Comparison of ENCODE assay signal across 13 mouse cellular contexts in the genomic region with DNA sequence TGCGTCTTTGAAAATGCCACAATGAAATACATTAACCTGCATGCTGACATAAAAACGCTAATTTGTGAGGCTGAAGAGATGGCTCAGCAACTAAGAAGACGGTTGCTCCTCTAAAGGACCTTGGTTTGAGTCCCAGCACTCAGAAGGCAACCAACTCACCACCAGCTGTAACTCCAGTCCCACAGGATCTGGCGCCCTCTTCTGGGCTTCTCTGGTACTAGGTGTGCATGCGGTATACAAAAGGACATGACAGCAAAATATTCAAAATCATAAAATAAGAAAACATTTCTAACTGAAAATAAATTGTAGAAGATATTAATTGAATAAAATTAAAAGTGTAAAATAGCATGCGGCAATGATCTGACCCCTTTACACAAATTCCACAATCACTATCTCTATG.
A peak's percentile ranks its signal among the peaks of the same experiment; 100 is the strongest.
DNase-seq lines count a peak whose midpoint lies in the region; ATAC-seq lines count a peak whose summit lies in the region.
"Had no signal": no experiment of that assay in that cellular context is flagged by ENCODE, and none has a peak within 500 bp of the region (broad histone marks: within the 10 kb centered on the region; RNA-seq: fewer than 3 reads in every experiment).

No protein-coding gene starts in this region.

- no peaks in the 10 kb centered on the region for H3K36me3 ChIP-seq in forebrain, embryonic 11.5 days (ENCODE audit: control insufficient read depth, insufficient read depth, low read length)
- H3K36me3 ChIP-seq: embryonic facial prominence, embryonic 13.5 days; hindbrain, embryonic 12.5 days had no signal

- peaks cover 6% of the 10 kb centered on the region; the same call in 1 of the 2 replicates for H3K9me3 ChIP-seq in forebrain, embryonic 11.5 days (ENCODE audit: control insufficient read depth, low read length)

- ATAC-seq in forebrain, embryonic 11.5 days (replicated peaks; ENCODE audit: low FRiP score): no peak
- ATAC-seq: forebrain, embryonic 16.5 days; midbrain, embryonic 16.5 days had no signal

- H3K4me2 ChIP-seq in forebrain, embryonic 11.5 days (ENCODE audit: low read depth, low read length, severe bottlenecking): no peak overlapping the region
- H3K4me2 ChIP-seq: embryonic facial prominence, embryonic 13.5 days; hindbrain, embryonic 12.5 days had no signal

- H3K4me3 ChIP-seq in forebrain, embryonic 11.5 days (ENCODE audit: low read depth, low read length): no peak overlapping the region
- H3K4me3 ChIP-seq: embryonic facial prominence, embryonic 13.5 days; hindbrain, embryonic 12.5 days had no signal

- H3K9ac ChIP-seq in forebrain, embryonic 11.5 days (ENCODE audit: low read length): no peak overlapping the region
- H3K9ac ChIP-seq: embryonic facial prominence, embryonic 13.5 days; hindbrain, embryonic 12.5 days had no signal

- H3K27ac ChIP-seq in forebrain, embryonic 11.5 days (ENCODE audit: low read depth, low read length): no peak overlapping the region
- H3K27ac ChIP-seq: embryonic facial prominence, embryonic 13.5 days; hindbrain, embryonic 12.5 days had no signal

- WGBS in forebrain, embryonic 11.5 days: 85% methylated on average over 6 of the region's 6 CpGs

- peak; percentile 31 to 44 for DNase-seq in cerebellum, postnatal 10 days
- no peak for DNase-seq in cerebellum, adult 11-12 months
- peak; percentile 6 to 17 for DNase-seq in kidney, postnatal 4 days
- no peak for DNase-seq in kidney, postnatal 14 days
- peak; percentile 4 for DNase-seq in thymus, postnatal 14 days
- no peak for DNase-seq in thymus, adult 18-20 months
- no peak for DNase-seq in ovary, postnatal 14 days (ENCODE audit: low spot score)
- DNase-seq in forebrain, embryonic 11.5 days (ENCODE audit: low spot score): no peak
- DNase-seq: left cerebral cortex, postnatal 4 days had no signal

- H3K27me3 ChIP-seq in forebrain, embryonic 11.5 days (ENCODE audit: control insufficient read depth, insufficient read depth, low read length): no peaks in the 10 kb centered on the region; the same call in 1 of the 2 replicates

- H3K4me1 ChIP-seq in forebrain, embryonic 11.5 days (replicated peaks; ENCODE audit: control insufficient read depth, insufficient read depth, low read length): no peaks in the 10 kb centered on the region
- H3K4me1 ChIP-seq: embryonic facial prominence, embryonic 13.5 days had no signal

Comparison
In these comparisons a context has a peak if more than half of its experiments do, and no peak if none do; other contexts are left out.
1. DNase-seq: peak in cerebellum, postnatal 10 days (2 of 2), kidney, postnatal 4 days (2 of 2) and thymus, postnatal 14 days (single experiment); none in cerebellum, adult 11-12 months (single experiment), kidney, postnatal 14 days (single experiment), thymus, adult 18-20 months (0 of 2), ovary, postnatal 14 days (single experiment) and forebrain, embryonic 11.5 days (single experiment).